Mouse (Mus musculus) T-helper 1 cell (primary cell): ENCODE results near the gene Smad3.

Experiments used
- in situ Hi-C: fragments of 300-600 bp; cut with MboI, MseI; formaldehyde crosslinking; loops from one replicate; pipeline ENCODE4 v1.15.1; 2025; ENCODE audit warnings: high pct_unique_total_duplicates

Smad3 gene

GRCm38 (mm10) chr9:63745821-63746632 is 11.8 kb downstream of the Smad3 start:
- in situ Hi-C loops: no loop called here

GRCm38 (mm10) chr9:63744595-63744994 is 13.2 kb downstream of the Smad3 start:
- in situ Hi-C loops: no loop called here

GRCm38 (mm10) chr9:63743775-63744174 is 14.0 kb downstream of the Smad3 start:
- in situ Hi-C loops: no loop called here

- in situ Hi-C loops: no loop called here
These were observed 14.7 kb downstream of the Smad3 start for GRCm38 (mm10) chr9:63742887-63743660.

GRCm38 (mm10) chr9:63742318-63742717 is 15.5 kb downstream of the Smad3 start:
- in situ Hi-C loops: no loop called here

- in situ Hi-C loops: no loop called here
These were observed 16.0 kb downstream of the Smad3 start for GRCm38 (mm10) chr9:63741792-63742191.

GRCm38 (mm10) chr9:63740320-63740841 is 17.4 kb downstream of the Smad3 start:
- in situ Hi-C loops: no loop called here

- in situ Hi-C loops: no loop called here
These were observed 19.0 kb downstream of the Smad3 start for GRCm38 (mm10) chr9:63738830-63739229.

- in situ Hi-C loops: no loop called here
These were observed 19.6 kb downstream of the Smad3 start for GRCm38 (mm10) chr9:63738086-63738701.

- in situ Hi-C loops: no loop called here
These were observed 20.3 kb downstream of the Smad3 start for GRCm38 (mm10) chr9:63737426-63737931.

GRCm38 (mm10) chr9:63734261-63734660 is 23.5 kb downstream of the Smad3 start:
- in situ Hi-C loops: no loop called here

- in situ Hi-C loops: no loop called here
These were observed 25.1 kb downstream of the Smad3 start for GRCm38 (mm10) chr9:63732700-63733099.

GRCm38 (mm10) chr9:63731114-63731828 is 26.5 kb downstream of the Smad3 start:
- in situ Hi-C loops: no loop called here

GRCm38 (mm10) chr9:63728969-63729368 is 28.8 kb downstream of the Smad3 start:
- in situ Hi-C loops: no loop called here

GRCm38 (mm10) chr9:63727070-63727469 is 30.7 kb downstream of the Smad3 start:
- in situ Hi-C loops: no loop called here

- in situ Hi-C loops: no loop called here
These were observed 31.4 kb downstream of the Smad3 start for GRCm38 (mm10) chr9:63726088-63727010.

- in situ Hi-C loops: loop anchor here (25.0 kb wide), 1 partner anchor 1362 kb away; no protein-coding TSS in a partner anchor
These were observed 33.0 kb downstream of the Smad3 start for GRCm38 (mm10) chr9:63724750-63725149.

- in situ Hi-C loops: loop anchor here (25.0 kb wide), 1 partner anchor 1361 kb away; no protein-coding TSS in a partner anchor
These were observed 34.9 kb downstream of the Smad3 start for GRCm38 (mm10) chr9:63722918-63723317.

- in situ Hi-C loops: loop anchor here (25.0 kb wide), 1 partner anchor 1360 kb away; no protein-coding TSS in a partner anchor
These were observed 35.4 kb downstream of the Smad3 start for GRCm38 (mm10) chr9:63722350-63722749.
